Comparison of ENCODE assay signal across 20 mouse cellular contexts in genomic region chr12:71618466-71618865, GRCm38 (mm10).
DNase-seq lines count a peak whose midpoint lies in the region; ATAC-seq and TF ChIP-seq lines count a peak whose summit lies in the region.
"Had no signal": no experiment of that assay in that cellular context is flagged by ENCODE, and none has a peak within 500 bp of the region (broad histone marks: within the 10 kb centered on the region; RNA-seq: fewer than 3 reads in every experiment).

No protein-coding gene starts in this region.

- DNase-seq in cerebellum, postnatal 14 days: peak; percentile 65 to 84
- DNase-seq in midbrain, embryonic 11.5 days (ENCODE audit: low spot score, missing footprints): peak; percentile 4
- no peak for DNase-seq in midbrain, embryonic 14.5 days
- peak; percentile 66 for DNase-seq in lung, embryonic 14.5 days
- peak; percentile 39 to 69 for DNase-seq in lung, postnatal 4 days
- DNase-seq in left cerebral cortex, adult 18-20 months (ENCODE audit: low spot score in 2 of 2): no peak
- DNase-seq: cerebellum, adult 11-12 months; kidney, adult 18-20 months; kidney, postnatal 25 days; layer of hippocampus, adult 9-11 months; liver, postnatal 0 days; right cerebral cortex, postnatal 4 days; thymus, postnatal 4 days had no signal

- no peak overlapping the region for H3K4me2 ChIP-seq in midbrain, embryonic 11.5 days
- no peak overlapping the region for H3K4me2 ChIP-seq in midbrain, embryonic 14.5 days (ENCODE audit: low read length)
- no peak overlapping the region for H3K4me2 ChIP-seq in lung, embryonic 14.5 days
- H3K4me2 ChIP-seq in intestine, embryonic 15.5 days (replicated peaks): no peak overlapping the region
- H3K4me2 ChIP-seq: limb, embryonic 15.5 days; midbrain, embryonic 12.5 days had no signal

- peaks cover 3% of the 10 kb centered on the region; the same call in 1 of the 2 replicates for H3K4me1 ChIP-seq in midbrain, embryonic 11.5 days (ENCODE audit: control insufficient read depth, insufficient read depth, low read length)
- H3K4me1 ChIP-seq in midbrain, embryonic 14.5 days (ENCODE audit: control insufficient read depth, insufficient read depth, low read length): peaks cover 3% of the 10 kb centered on the region; the same call in 1 of the 2 replicates
- H3K4me1 ChIP-seq in lung, embryonic 14.5 days (ENCODE audit: insufficient read depth): peaks cover 3% of the 10 kb centered on the region
- no peaks in the 10 kb centered on the region for H3K4me1 ChIP-seq in intestine, embryonic 15.5 days (replicated peaks)
- H3K4me1 ChIP-seq: limb, embryonic 15.5 days had no signal

- H3K27ac ChIP-seq in midbrain, embryonic 11.5 days (ENCODE audit: low read depth, low read length): no peak overlapping the region
- H3K27ac ChIP-seq in midbrain, embryonic 14.5 days (replicated peaks; ENCODE audit: low read depth, low read length): no peak overlapping the region
- no peak overlapping the region for H3K27ac ChIP-seq in lung, embryonic 14.5 days (ENCODE audit: low read depth)
- H3K27ac ChIP-seq in intestine, embryonic 15.5 days: no peak overlapping the region
- H3K27ac ChIP-seq: limb, embryonic 15.5 days; midbrain, embryonic 12.5 days had no signal

- H3K9me3 ChIP-seq in midbrain, embryonic 11.5 days (ENCODE audit: control insufficient read depth, low read length): no peaks in the 10 kb centered on the region
- no peaks in the 10 kb centered on the region for H3K9me3 ChIP-seq in midbrain, embryonic 14.5 days (ENCODE audit: control insufficient read depth, low read length)
- H3K9me3 ChIP-seq in lung, embryonic 14.5 days (ENCODE audit: low read depth, low read length): no peaks in the 10 kb centered on the region
- H3K9me3 ChIP-seq in intestine, embryonic 15.5 days: no peaks in the 10 kb centered on the region
- H3K9me3 ChIP-seq: limb, embryonic 15.5 days; midbrain, embryonic 12.5 days had no signal

- 85% methylated on average over 6 of the region's 6 CpGs for WGBS in midbrain, embryonic 11.5 days
- WGBS in midbrain, embryonic 14.5 days: 85% methylated on average over 6 of the region's 6 CpGs
- WGBS in lung, embryonic 14.5 days: 35% methylated on average over 6 of the region's 6 CpGs
- WGBS in intestine, embryonic 15.5 days: 53% methylated on average over 6 of the region's 6 CpGs

- ATAC-seq in cerebellum, adult (ENCODE audit: insufficient number of reproducible peaks, low FRiP score, low TSS enrichment): no peak
- ATAC-seq in midbrain, embryonic 11.5 days (ENCODE audit: low FRiP score): no peak
- ATAC-seq in midbrain, embryonic 14.5 days (ENCODE audit: low FRiP score, low TSS enrichment): no peak
- ATAC-seq in lung, embryonic 14.5 days (ENCODE audit: insufficient read depth): no peak
- no peak for ATAC-seq in intestine, embryonic 15.5 days
- ATAC-seq: forebrain, embryonic 14.5 days; hindbrain, embryonic 16.5 days; liver, postnatal 0 days had no signal

- TF ChIP-seq CTCF in lung, embryonic 14.5 days (IDR thresholded peaks at IDR 0.05; ENCODE audit: low read depth): no peak

- H3K36me3 ChIP-seq in midbrain, embryonic 11.5 days (ENCODE audit: control insufficient read depth, insufficient read depth, low read length): no peaks in the 10 kb centered on the region
- no peaks in the 10 kb centered on the region for H3K36me3 ChIP-seq in midbrain, embryonic 14.5 days (ENCODE audit: control insufficient read depth, insufficient read depth, low read length)
- no peaks in the 10 kb centered on the region for H3K36me3 ChIP-seq in lung, embryonic 14.5 days (ENCODE audit: insufficient read depth)
- H3K36me3 ChIP-seq in intestine, embryonic 15.5 days: no peaks in the 10 kb centered on the region
- H3K36me3 ChIP-seq: limb, embryonic 15.5 days; midbrain, embryonic 12.5 days had no signal

- no peaks in the 10 kb centered on the region for H3K27me3 ChIP-seq in midbrain, embryonic 11.5 days (ENCODE audit: control insufficient read depth, insufficient read depth, low read length)
- H3K27me3 ChIP-seq in midbrain, embryonic 14.5 days (ENCODE audit: control insufficient read depth, insufficient read depth, low read length): no peaks in the 10 kb centered on the region
- H3K27me3 ChIP-seq in lung, embryonic 14.5 days (ENCODE audit: insufficient read depth, low read length): no peaks in the 10 kb centered on the region
- no peaks in the 10 kb centered on the region for H3K27me3 ChIP-seq in intestine, embryonic 15.5 days (replicated peaks)
- H3K27me3 ChIP-seq: limb, embryonic 15.5 days; midbrain, embryonic 12.5 days had no signal

- H3K4me3 ChIP-seq in midbrain, embryonic 11.5 days (ENCODE audit: low read depth, low read length): no peak overlapping the region
- H3K4me3 ChIP-seq in midbrain, embryonic 14.5 days (replicated peaks; ENCODE audit: low read depth, low read length): no peak overlapping the region
- H3K4me3 ChIP-seq in lung, embryonic 14.5 days (ENCODE audit: low read depth, low read length): no peak overlapping the region
- no peak overlapping the region for H3K4me3 ChIP-seq in intestine, embryonic 15.5 days (replicated peaks)
- H3K4me3 ChIP-seq: erythroblast, embryonic 14.5 days; limb, embryonic 15.5 days; midbrain, embryonic 12.5 days had no signal

- H3K9ac ChIP-seq in midbrain, embryonic 11.5 days (ENCODE audit: low read length): no peak overlapping the region
- no peak overlapping the region for H3K9ac ChIP-seq in midbrain, embryonic 14.5 days (replicated peaks; ENCODE audit: low read length)
- no peak overlapping the region for H3K9ac ChIP-seq in lung, embryonic 14.5 days
- no peak overlapping the region for H3K9ac ChIP-seq in intestine, embryonic 15.5 days
- H3K9ac ChIP-seq: limb, embryonic 15.5 days; liver, postnatal 0 days; midbrain, embryonic 12.5 days had no signal

Comparison
In these comparisons a context has a peak if more than half of its experiments do, and no peak if none do; other contexts are left out.
1. DNase-seq: peak in cerebellum, postnatal 14 days (2 of 2), midbrain, embryonic 11.5 days (single experiment), lung, embryonic 14.5 days (single experiment) and lung, postnatal 4 days (2 of 2); none in midbrain, embryonic 14.5 days (single experiment) and left cerebral cortex, adult 18-20 months (0 of 2).